18 mouse cellular contexts compared by ENCODE assay signal in the genomic region with DNA sequence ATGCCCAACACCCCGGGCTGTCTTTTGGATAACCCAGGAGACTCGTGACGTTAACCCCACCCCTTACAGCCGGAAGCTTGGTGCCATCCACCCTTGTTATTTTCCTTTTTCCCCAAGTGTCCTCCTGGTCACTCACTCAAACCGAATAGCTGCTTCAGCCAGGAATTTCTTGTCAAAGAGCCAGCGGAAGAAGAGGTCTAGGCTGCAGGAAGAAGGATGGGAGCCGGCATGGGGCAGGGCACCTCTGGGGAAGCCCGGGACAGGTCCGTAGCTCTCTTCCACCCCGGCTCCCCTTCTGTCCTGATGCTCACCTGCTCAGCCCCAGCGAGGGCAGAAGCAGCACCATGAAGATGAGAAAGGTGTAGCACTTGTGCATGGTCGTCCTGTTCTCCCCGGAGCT. TPM values are rescaled to one million over a fixed set of nuclear protein-coding genes. Genes with fewer than 3 reads are reported as not detected.
A peak's percentile ranks its signal among the peaks of the same experiment; 100 is the strongest.
DNase-seq lines count a peak whose midpoint lies in the region; TF ChIP-seq lines count a peak whose summit lies in the region.
"Had no signal": no experiment of that assay in that cellular context is flagged by ENCODE, and none has a peak within 500 bp of the region (broad histone marks: within the 10 kb centered on the region; RNA-seq: fewer than 3 reads in every experiment).

No protein-coding gene starts in this region.

- H3K9ac ChIP-seq in ES-Bruce4 (ENCODE audit: low read depth, poor library complexity, severe bottlenecking), result no peak overlapping the region
- H3K9ac ChIP-seq: forebrain, embryonic 15.5 days; heart, embryonic 13.5 days; hindbrain, embryonic 15.5 days had no signal

- no peaks in the 10 kb centered on the region for H3K27me3 ChIP-seq in kidney, adult 2 months (replicated peaks; ENCODE audit: control insufficient read depth, insufficient read depth, low read length)
- H3K27me3 ChIP-seq in ES-Bruce4 (ENCODE audit: control insufficient read depth, insufficient read depth, low read length, poor library complexity, severe bottlenecking), result no peaks in the 10 kb centered on the region
- H3K27me3 ChIP-seq: CH12.LX; forebrain, embryonic 15.5 days; heart, embryonic 13.5 days; hindbrain, embryonic 15.5 days had no signal

- no peaks in the 10 kb centered on the region for H3K9me3 ChIP-seq in ES-Bruce4 (replicated peaks; ENCODE audit: control insufficient read depth, insufficient read depth, low read length, poor library complexity, severe bottlenecking)
- H3K9me3 ChIP-seq: forebrain, embryonic 15.5 days; heart, embryonic 13.5 days; hindbrain, embryonic 15.5 days had no signal

- 0 out of 2 replicates have a peak, but pooled peaks cover 3% of the 10 kb centered on the region for H3K4me1 ChIP-seq in kidney, adult 2 months (ENCODE audit: control insufficient read depth, insufficient read depth, low read length)
- H3K4me1 ChIP-seq in ES-Bruce4 (ENCODE audit: control insufficient read depth, insufficient read depth, low read length), result peaks cover 6% of the 10 kb centered on the region

- H3K36me3 ChIP-seq in kidney, adult 2 months (ENCODE audit: control insufficient read depth, insufficient read depth, low read length), result no peaks in the 10 kb centered on the region; the same call in 1 of the 2 replicates
- peaks cover 9% of the 10 kb centered on the region; the same call in 1 of the 2 replicates for H3K36me3 ChIP-seq in ES-Bruce4 (ENCODE audit: control insufficient read depth, insufficient read depth, low read length, poor library complexity, severe bottlenecking)

- WGBS in kidney, adult 2 months, result 82% methylated on average over 13 of the region's 13 CpGs

- TF ChIP-seq POLR2A in kidney, adult 2 months (IDR thresholded peaks at IDR 0.05; ENCODE audit: low read depth, low read length), result no peak
- no peak for TF ChIP-seq POLR2A in ES-Bruce4 (IDR thresholded peaks at IDR 0.05; ENCODE audit: insufficient read depth, low read length)

- no peak overlapping the region for H3K27ac ChIP-seq in kidney, adult 2 months (ENCODE audit: insufficient read depth, low read depth, low read length)
- H3K27ac ChIP-seq in ES-Bruce4 (ENCODE audit: insufficient read depth, low read length), result no peak overlapping the region
- H3K27ac ChIP-seq: forebrain, embryonic 15.5 days; heart, embryonic 13.5 days; hindbrain, embryonic 15.5 days had no signal

- DNase-seq in kidney, postnatal 14 days, result peak; percentile 19
- no peak for DNase-seq in kidney, adult 2 months
- peak; percentile 27 for DNase-seq in lung, postnatal 25 days (ENCODE audit: low spot score)
- DNase-seq in lung, postnatal 10 days, result no peak
- no peak for DNase-seq in layer of hippocampus, postnatal 14 days (ENCODE audit: low spot score in 2 of 2)
- DNase-seq: adrenal gland, postnatal 14 days; cerebellum, adult 11-12 months; cerebellum, adult 9-10 months; gastrocnemius, postnatal 36 days; heart, adult 11 months; heart, postnatal 36 days had no signal

- TF ChIP-seq CTCF in kidney, adult 2 months (conservative IDR thresholded peaks at IDR 0.05; ENCODE audit: insufficient read depth, insufficient read length, low read depth, low read length), result no peak
- TF ChIP-seq CTCF in ES-Bruce4 (IDR thresholded peaks at IDR 0.05; ENCODE audit: low read depth, low read length), result no peak

- TF ChIP-seq EP300 in ES-Bruce4 (IDR thresholded peaks at IDR 0.05; ENCODE audit: insufficient read depth, low read depth, low read length), result no peak

- H3K4me3 ChIP-seq in kidney, adult 2 months (ENCODE audit: insufficient read depth, low read depth, low read length), result no peak overlapping the region
- peak overlapping the region; percentile 42; the same call in 1 of the 2 replicates for H3K4me3 ChIP-seq in ES-Bruce4 (ENCODE audit: low read depth, low read length)
- H3K4me3 ChIP-seq: forebrain, embryonic 15.5 days; heart, embryonic 13.5 days; hindbrain, embryonic 15.5 days had no signal

RNA-seq across cellular contexts. Expression of a gene that starts 5.5 kb away (rescaled TPM):
- polyA plus RNA-seq in kidney, adult 2 months (2012; rRNA removed), result 0.04 and 0.16 TPM in 2 replicates
- 1.4 and 1.9 TPM in 2 replicates for polyA plus RNA-seq in ES-Bruce4 (2011; ENCODE audit: insufficient read depth, insufficient read length, low read depth, missing spikeins)
- under 1 TPM; 0.14 to 0.25 TPM for total RNA-seq in layer of hippocampus, postnatal 14 days (2021)
- total RNA-seq: CH12.LX; heart, postnatal 36 days; MEL had no signal
- polyA plus RNA-seq: heart, postnatal 0 days had no signal

RNA-seq across cellular contexts. Expression of a gene that starts 21.5 kb away (rescaled TPM):
- 168 and 199 TPM in 2 replicates for polyA plus RNA-seq in kidney, adult 2 months (2012; rRNA removed)
- 31.8 and 42.7 TPM in 2 replicates for polyA plus RNA-seq in ES-Bruce4 (2011; ENCODE audit: insufficient read depth, insufficient read length, low read depth, missing spikeins)
- total RNA-seq in layer of hippocampus, postnatal 14 days (2021), result 10 to 100 TPM; 36.4 to 43.5 TPM

RNA-seq across cellular contexts. Expression of a gene that starts 22.1 kb away (rescaled TPM):
- polyA plus RNA-seq in kidney, adult 2 months (2012; rRNA removed), result 77.9 and 90.1 TPM in 2 replicates
- polyA plus RNA-seq in ES-Bruce4 (2011; ENCODE audit: insufficient read depth, insufficient read length, low read depth, missing spikeins), result 112 and 129 TPM in 2 replicates
- total RNA-seq in layer of hippocampus, postnatal 14 days (2021), result 100 to 1,000 TPM; 219 to 224 TPM

Comparison
In these comparisons a context has a peak if more than half of its experiments do, and no peak if none do; other contexts are left out.
1. DNase-seq: peak in kidney, postnatal 14 days (single experiment) and lung, postnatal 25 days (single experiment); none in kidney, adult 2 months (single experiment), lung, postnatal 10 days (single experiment) and layer of hippocampus, postnatal 14 days (0 of 2).